Mouse (Mus musculus) intestine, embryonic 15.5 days (tissue): ENCODE measurements around the gene Gja6. TPM values are rescaled to one million over a fixed set of nuclear protein-coding genes. Genes with fewer than 3 reads are reported as not detected.

ENCODE experiments used
- ATAC-seq: fragments of 200-750 bp; cut with Nextera tagmentation; 2 replicates; pipeline ENCODE4 v1.8.0; 2017; ENCODE audit warnings: moderate TSS enrichment, moderate library complexity
- H3K27ac ChIP-seq: fragments of 300-500 bp; sonication (generic); 2 replicates; pipeline ENCODE4 v1.5.1; 2015; ENCODE audit warnings: mild to moderate bottlenecking, inconsistent platforms
- H3K27me3 ChIP-seq: fragments of 300-500 bp; sonication (generic); replicated peaks from 2 replicates; pipeline ENCODE4 v1.6.1; 2015; ENCODE audit warnings: inconsistent platforms
- H3K36me3 ChIP-seq: fragments of 300-500 bp; sonication (generic); 2 replicates; pipeline ENCODE4 v1.6.1; 2015; ENCODE audit warnings: inconsistent platforms
- H3K4me1 ChIP-seq: fragments of 300-500 bp; sonication (generic); replicated peaks from 2 replicates; pipeline ENCODE4 v1.6.1; 2015; ENCODE audit warnings: inconsistent platforms
- H3K4me2 ChIP-seq: fragments of 300-500 bp; sonication (generic); replicated peaks from 2 replicates; pipeline ENCODE4 v1.6.1; 2015; ENCODE audit warnings: mild to moderate bottlenecking, inconsistent platforms
- H3K4me3 ChIP-seq: fragments of 300-500 bp; sonication (generic); replicated peaks from 2 replicates; pipeline ENCODE4 v1.5.1; 2015; ENCODE audit warnings: inconsistent platforms
- H3K9ac ChIP-seq: fragments of 300-500 bp; sonication (generic); 2 replicates; pipeline ENCODE4 v1.6.1; 2015; ENCODE audit warnings: inconsistent platforms
- H3K9me3 ChIP-seq: fragments of 300-500 bp; sonication (generic); 2 replicates; pipeline ENCODE4 v1.6.1; 2016; ENCODE audit warnings: inconsistent platforms
- WGBS: fragments of 180-500 bp; shearing (Covaris S2); methylation state at CpG from one replicate; pipeline ENCODE4 v1.1.7; 2015; 5-methylcytosine and 5-hydroxymethylcytosine counted together
- polyA plus RNA-seq: library from polyadenylated mRNA; unstranded; fragments of >200 nt; fragmentation: Nextera tagmentation; extraction: Ambion mirVana; gene quantifications from 2 replicates; pipeline ENCODE4 v1.2.1, GENCODE M21; 2015

Gene Gja6
- polyA plus RNA-seq, 1 experiment from 2014 or later: 0.20 TPM

DNA sequence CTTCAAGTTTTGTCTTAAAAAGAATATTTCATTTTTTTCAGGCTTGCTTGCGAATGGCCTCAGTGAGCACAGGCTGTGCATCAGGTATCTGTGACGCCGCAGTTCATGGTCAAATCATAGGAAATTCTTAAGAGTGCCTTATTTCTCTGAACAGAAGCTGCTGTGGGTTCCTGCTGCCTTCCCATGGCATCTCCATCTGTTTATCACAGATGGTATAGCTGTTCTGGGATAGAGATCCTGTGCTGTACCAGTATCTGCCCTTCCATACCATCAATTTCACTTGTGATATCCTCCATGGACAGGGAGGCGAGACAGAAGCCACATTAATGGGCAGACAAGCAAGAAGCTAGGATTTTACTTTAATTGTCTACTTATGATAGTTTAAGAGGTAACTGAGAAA, 40.3 kb downstream of the Gja6 start:
- no peak overlapping the region for H3K4me3 ChIP-seq
- no peaks in the 10 kb centered on the region for H3K4me1 ChIP-seq
- WGBS: 88% methylated on average over 4 of the region's 4 CpGs
- H3K4me2 ChIP-seq: no peak overlapping the region
- no peak for ATAC-seq
- H3K27me3 ChIP-seq: no peaks in the 10 kb centered on the region
- H3K36me3 ChIP-seq: no peaks in the 10 kb centered on the region
- no peak overlapping the region for H3K9ac ChIP-seq
- no peak overlapping the region for H3K27ac ChIP-seq
- H3K9me3 ChIP-seq: no peaks in the 10 kb centered on the region

DNA sequence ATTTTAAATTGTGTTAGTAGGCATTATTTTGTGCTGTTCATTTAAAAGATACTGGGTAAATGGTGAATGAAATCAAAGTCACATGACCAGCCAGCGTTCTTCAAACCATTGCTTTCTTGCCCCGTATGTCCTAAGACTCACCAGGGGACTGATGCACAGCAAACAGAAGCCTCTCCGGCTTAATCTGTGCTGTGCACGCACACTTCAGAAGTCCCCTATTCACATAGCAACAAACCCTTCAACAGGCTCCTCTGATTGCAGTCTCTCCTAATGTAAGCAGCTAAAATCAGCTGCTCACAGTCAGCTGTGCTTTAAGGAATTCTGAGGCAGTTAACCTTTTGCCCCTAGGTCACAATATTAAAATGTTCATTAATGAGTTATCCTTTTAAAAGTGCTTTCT, 41.8 kb downstream of the Gja6 start:
- Histone ChIP-seq H3K9me3 (no peaks in the 10 kb centered on the region), H3K36me3 (no peaks in the 10 kb centered on the region), H3K4me1 (no peaks in the 10 kb centered on the region), H3K27ac (no peak overlapping the region), H3K4me3 (no peak overlapping the region), H3K4me2 (no peak overlapping the region), H3K9ac (no peak overlapping the region), H3K27me3 (no peaks in the 10 kb centered on the region)
- no peak for ATAC-seq
- 76% methylated on average over 4 of the region's 4 CpGs for WGBS

DNA sequence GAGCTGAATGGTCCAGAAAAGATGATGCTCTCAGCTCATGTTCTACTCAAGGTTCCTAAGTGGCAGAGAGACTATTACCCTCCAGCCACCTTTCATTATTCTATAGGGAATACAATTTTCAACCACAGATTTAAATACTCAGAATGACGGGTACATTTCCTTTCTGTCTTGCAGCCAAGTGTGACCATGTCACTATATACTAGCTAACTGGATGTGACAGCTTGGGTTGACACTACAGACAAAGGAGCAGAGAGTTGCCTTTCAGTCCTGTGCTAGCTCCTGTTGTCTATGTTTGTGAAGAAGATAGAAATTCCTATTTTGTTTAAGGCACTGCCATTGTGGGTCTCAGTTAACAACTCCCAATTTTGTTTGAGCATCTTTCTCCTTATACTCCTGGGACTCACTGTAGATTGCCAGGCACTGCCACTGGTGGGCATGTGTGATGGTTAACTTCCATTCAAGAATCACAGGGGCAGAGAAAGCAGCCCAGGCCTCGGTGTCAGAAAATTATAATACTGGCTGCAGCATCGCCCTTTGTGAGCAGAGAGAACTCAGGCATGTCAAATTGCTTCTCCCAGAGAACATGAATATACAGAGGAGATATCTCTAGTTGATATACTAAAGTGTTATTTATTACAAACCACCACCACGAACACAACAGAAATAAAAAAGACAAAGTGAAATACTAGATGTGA, 43.0 kb downstream of the Gja6 start:
- Histone ChIP-seq H3K4me2 (no peak overlapping the region), H3K4me1 (no peaks in the 10 kb centered on the region), H3K27me3 (no peaks in the 10 kb centered on the region), H3K9me3 (no peaks in the 10 kb centered on the region), H3K9ac (no peak overlapping the region), H3K4me3 (no peak overlapping the region), H3K27ac (no peak overlapping the region), H3K36me3 (no peaks in the 10 kb centered on the region)
- 80% methylated on average over 4 of the region's 4 CpGs for WGBS
- ATAC-seq: no peak

Other genes starting within 250 kb of the Gja6 start
- 0.06 and 0.14 TPM in 2 replicates for gene Ppef1, start 171.3 kb downstream of the Gja6 start, polyA plus RNA-seq
- 0.04 TPM in 1 of 2 replicates, not detected in the other for gene Rs1, start 139.0 kb downstream of the Gja6 start, polyA plus RNA-seq
- gene Cdkl5, start 87.7 kb upstream of the Gja6 start, polyA plus RNA-seq: 1.7 and 2.0 TPM in 2 replicates
- gene Scml2, start 210.1 kb upstream of the Gja6 start, polyA plus RNA-seq: 2.1 and 2.6 TPM in 2 replicates